Mouse (Mus musculus): ENCODE data around the gene Gria4. TPM values are rescaled to one million over a fixed set of nuclear protein-coding genes. Genes with fewer than 3 reads are reported as not detected.

Gene Gria4
- polyA plus RNA-seq, 1 experiment from 2014 or later, result 1.1 TPM

- WGBS, result 79% methylated on average over 1 of the region's 1 CpGs
- Histone ChIP-seq H3K4me1 (no peaks in the 10 kb centered on the region), H3K36me3 (no peaks in the 10 kb centered on the region), H3K4me2 (no peak overlapping the region), H3K9me3 (no peaks in the 10 kb centered on the region), H3K9ac (no peak overlapping the region), H3K27ac (no peak overlapping the region), H3K4me3 (no peak overlapping the region), H3K27me3 (no peaks in the 10 kb centered on the region)
- no peak for ATAC-seq (ENCODE audit: insufficient number of reproducible peaks, low FRiP score, low TSS enrichment, low read depth)
Measured at GRCm38 (mm10) chr9:4539218-4539617, 256.8 kb downstream of the Gria4 start.

GRCm38 (mm10) chr9:4536514-4537150 lies 259.4 kb downstream of the Gria4 start:
- Histone ChIP-seq H3K4me3 (no peak overlapping the region), H3K4me2 (no peak overlapping the region), H3K9me3 (no peaks in the 10 kb centered on the region), H3K36me3 (no peaks in the 10 kb centered on the region), H3K27me3 (no peaks in the 10 kb centered on the region), H3K4me1 (no peaks in the 10 kb centered on the region), H3K27ac (no peak overlapping the region), H3K9ac (no peak overlapping the region)
- 91% methylated on average over 6 of the region's 6 CpGs for WGBS
- ATAC-seq (ENCODE audit: insufficient number of reproducible peaks, low FRiP score, low TSS enrichment, low read depth), result no peak

DNA sequence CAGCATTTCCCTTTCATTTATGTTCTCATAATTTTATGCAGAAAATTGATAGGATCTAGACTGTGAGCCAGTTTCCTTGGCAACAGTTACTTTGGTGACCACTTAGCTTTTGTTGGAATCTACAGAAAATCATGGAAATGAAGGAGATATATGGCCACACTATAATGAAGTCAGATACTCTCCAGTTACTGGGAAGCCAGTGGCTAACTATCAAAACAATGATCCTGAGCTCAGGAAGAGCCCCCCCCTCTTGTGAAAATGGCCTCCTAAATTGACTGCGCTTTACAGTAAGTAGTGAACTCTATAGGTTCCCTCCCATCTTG lies 281.5 kb downstream of the Gria4 start:
- no peaks in the 10 kb centered on the region for H3K4me1 ChIP-seq
- ATAC-seq (ENCODE audit: insufficient number of reproducible peaks, low FRiP score, low TSS enrichment, low read depth), result no peak
- H3K27ac ChIP-seq, result no peak overlapping the region
- 97% methylated on average over 1 of the region's 1 CpGs for WGBS
- H3K9me3 ChIP-seq, result no peaks in the 10 kb centered on the region
- no peak overlapping the region for H3K4me2 ChIP-seq
- no peak overlapping the region for H3K4me3 ChIP-seq
- H3K9ac ChIP-seq, result no peak overlapping the region
- no peaks in the 10 kb centered on the region for H3K36me3 ChIP-seq
- no peaks in the 10 kb centered on the region for H3K27me3 ChIP-seq

DNA sequence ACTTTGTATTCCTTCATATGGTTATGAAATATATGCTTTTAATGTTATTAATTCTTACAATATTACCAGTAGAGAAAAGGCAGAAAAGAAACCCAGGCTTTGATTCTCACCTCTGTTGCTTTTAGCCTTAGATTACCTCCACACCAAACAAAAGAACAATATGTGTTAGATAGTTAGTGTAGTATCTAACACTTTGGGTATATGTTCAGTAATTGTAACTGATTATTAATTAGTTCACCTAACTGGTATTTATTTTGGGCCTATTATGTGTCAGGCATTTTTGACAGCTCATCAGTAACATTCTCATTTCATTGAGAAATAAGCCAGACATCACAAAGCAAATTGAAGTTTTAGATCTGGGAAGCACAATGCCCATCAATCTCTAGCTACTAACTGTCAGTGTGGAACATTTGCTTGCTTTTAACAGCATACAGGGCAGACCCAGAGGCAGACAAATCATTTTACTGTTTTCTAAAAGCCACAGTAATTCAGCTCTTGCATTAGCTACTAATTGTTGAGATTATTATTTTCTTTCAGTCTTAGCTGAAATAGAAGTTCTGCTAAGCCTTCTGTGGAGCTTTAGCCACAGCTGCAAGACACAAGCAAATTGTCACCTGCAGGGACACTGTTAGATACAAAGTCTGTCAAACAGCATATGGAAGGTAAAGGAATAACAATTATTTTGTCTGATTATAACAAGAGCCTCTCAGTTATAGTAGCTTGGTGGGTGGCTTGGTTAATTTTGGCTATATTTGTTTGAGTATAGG lies 282.1 kb downstream of the Gria4 start:
- H3K9me3 ChIP-seq, result no peaks in the 10 kb centered on the region
- H3K36me3 ChIP-seq, result no peaks in the 10 kb centered on the region
- no peak overlapping the region for H3K4me3 ChIP-seq
- no peaks in the 10 kb centered on the region for H3K27me3 ChIP-seq
- no peak for ATAC-seq (ENCODE audit: insufficient number of reproducible peaks, low FRiP score, low TSS enrichment, low read depth)
- H3K9ac ChIP-seq, result no peak overlapping the region
- H3K4me2 ChIP-seq, result no peak overlapping the region
- H3K27ac ChIP-seq, result no peak overlapping the region
- no peaks in the 10 kb centered on the region for H3K4me1 ChIP-seq

GRCm38 (mm10) chr9:4506086-4506485 lies 289.9 kb downstream of the Gria4 start:
- WGBS, result 86% methylated on average over 3 of the region's 3 CpGs
- Histone ChIP-seq H3K4me3 (no peak overlapping the region), H3K36me3 (no peaks in the 10 kb centered on the region), H3K9ac (no peak overlapping the region), H3K4me1 (no peaks in the 10 kb centered on the region), H3K4me2 (no peak overlapping the region), H3K27ac (no peak overlapping the region), H3K9me3 (no peaks in the 10 kb centered on the region), H3K27me3 (no peaks in the 10 kb centered on the region)
- ATAC-seq (ENCODE audit: insufficient number of reproducible peaks, low FRiP score, low TSS enrichment, low read depth), result no peak

- ATAC-seq (ENCODE audit: insufficient number of reproducible peaks, low FRiP score, low TSS enrichment, low read depth), result no peak
- WGBS, result 11% methylated on average over 1 of the region's 1 CpGs
- no peaks in the 10 kb centered on the region for H3K9me3 ChIP-seq
Measured at GRCm38 (mm10) chr9:4505087-4505486, 290.9 kb downstream of the Gria4 start.

DNA sequence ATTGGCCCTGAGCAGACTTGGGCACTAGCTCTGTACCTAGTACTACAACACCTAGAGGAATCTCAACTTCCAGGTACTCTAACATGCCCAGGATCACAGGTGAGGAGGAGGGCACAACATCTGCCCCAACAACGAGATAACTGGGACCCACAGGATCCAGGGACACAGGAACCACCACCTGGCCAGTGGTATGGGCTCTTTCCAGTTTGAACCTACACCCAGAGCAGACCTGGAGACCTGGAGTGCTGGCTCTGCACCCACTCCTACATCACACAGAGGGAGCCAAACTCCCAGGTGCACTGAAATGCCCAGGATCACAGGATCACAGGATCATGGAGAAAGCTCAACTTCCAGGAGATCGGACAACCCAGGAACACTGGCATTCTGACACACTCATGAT lies 309.6 kb downstream of the Gria4 start:
- H3K4me3 ChIP-seq, result no peak overlapping the region
- ATAC-seq (ENCODE audit: insufficient number of reproducible peaks, low FRiP score, low TSS enrichment, low read depth), result no peak
- H3K9me3 ChIP-seq, result no peaks in the 10 kb centered on the region
- H3K27ac ChIP-seq, result no peak overlapping the region
- WGBS, result 89% methylated on average over 2 of the region's 2 CpGs
- H3K27me3 ChIP-seq, result no peaks in the 10 kb centered on the region
- H3K4me2 ChIP-seq, result no peak overlapping the region
- H3K9ac ChIP-seq, result no peak overlapping the region
- H3K4me1 ChIP-seq, result no peaks in the 10 kb centered on the region
- H3K36me3 ChIP-seq, result no peaks in the 10 kb centered on the region

More at GRCm38 (mm10) chr9:4505087-4505486, 290.9 kb downstream of the Gria4 start:
- Histone ChIP-seq H3K4me1 (no peaks in the 10 kb centered on the region), H3K36me3 (no peaks in the 10 kb centered on the region), H3K4me2 (no peak overlapping the region), H3K27ac (no peak overlapping the region), H3K27me3 (no peaks in the 10 kb centered on the region), H3K4me3 (no peak overlapping the region), H3K9ac (no peak overlapping the region)

DNA sequence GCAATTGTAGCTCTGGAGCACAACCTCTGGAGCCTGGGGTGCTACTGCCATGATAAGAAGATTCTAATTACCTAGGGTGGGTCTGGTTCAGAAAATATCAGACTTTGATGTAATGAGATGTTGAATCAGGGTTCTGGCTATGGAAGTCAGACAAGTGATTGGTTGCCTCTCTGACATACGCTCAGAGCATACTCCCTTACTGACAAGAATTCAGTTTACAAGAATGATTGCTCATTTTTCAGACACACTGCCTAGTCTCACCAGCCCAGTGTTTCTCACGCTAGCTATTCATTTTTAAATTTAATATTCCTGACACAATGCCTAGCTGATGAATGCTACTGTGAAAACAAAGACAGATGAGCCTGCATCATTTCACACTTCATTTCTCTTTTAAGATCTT lies 311.5 kb downstream of the Gria4 start:
- WGBS, result 76% methylated on average over 2 of the region's 2 CpGs
- no peak for ATAC-seq (ENCODE audit: insufficient number of reproducible peaks, low FRiP score, low TSS enrichment, low read depth)
- Histone ChIP-seq H3K9me3 (no peaks in the 10 kb centered on the region), H3K4me1 (no peaks in the 10 kb centered on the region), H3K9ac (no peak overlapping the region), H3K4me3 (no peak overlapping the region), H3K36me3 (no peaks in the 10 kb centered on the region), H3K27ac (no peak overlapping the region), H3K4me2 (no peak overlapping the region), H3K27me3 (no peaks in the 10 kb centered on the region)

- Histone ChIP-seq H3K27ac (no peak overlapping the region), H3K9me3 (no peaks in the 10 kb centered on the region), H3K4me3 (no peak overlapping the region), H3K4me1 (no peaks in the 10 kb centered on the region), H3K9ac (no peak overlapping the region), H3K36me3 (no peaks in the 10 kb centered on the region), H3K27me3 (no peaks in the 10 kb centered on the region), H3K4me2 (no peak overlapping the region)
- 56% methylated on average over 2 of the region's 2 CpGs for WGBS
- no peak for ATAC-seq (ENCODE audit: insufficient number of reproducible peaks, low FRiP score, low TSS enrichment, low read depth)
Measured at GRCm38 (mm10) chr9:4470791-4471190, 325.2 kb downstream of the Gria4 start.

DNA sequence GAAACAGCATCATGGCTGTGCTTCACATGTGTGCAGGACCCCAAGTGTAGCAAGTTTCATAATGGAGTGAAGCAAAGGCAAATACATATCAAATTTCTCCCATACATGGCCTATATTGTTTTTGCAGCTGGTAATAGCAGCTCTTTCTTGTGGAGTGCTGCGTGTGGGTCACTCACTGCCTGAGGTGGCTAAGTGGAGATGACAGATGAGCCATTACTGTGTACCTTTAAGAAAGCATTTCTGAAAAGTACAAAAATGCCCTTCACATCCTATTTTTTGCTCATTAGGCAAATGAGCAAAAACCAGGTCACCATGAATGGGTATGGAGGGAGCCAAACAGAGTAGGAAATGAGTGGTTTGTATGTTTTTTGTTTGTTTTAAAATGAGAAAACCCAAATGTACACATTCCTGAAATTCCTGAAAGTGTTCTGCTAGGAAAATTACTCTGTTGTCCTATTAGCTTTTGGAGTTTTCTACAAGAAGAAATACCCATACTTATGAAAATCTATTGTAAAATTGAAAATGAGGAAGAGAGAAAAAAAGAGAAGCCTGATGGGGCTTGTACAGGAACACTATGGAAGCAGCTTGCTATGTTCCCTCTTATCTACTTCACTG lies 336.5 kb downstream of the Gria4 start:
- Histone ChIP-seq H3K9ac (no peak overlapping the region), H3K27me3 (no peaks in the 10 kb centered on the region), H3K4me2 (no peak overlapping the region), H3K27ac (no peak overlapping the region), H3K36me3 (no peaks in the 10 kb centered on the region), H3K4me3 (no peak overlapping the region), H3K4me1 (no peaks in the 10 kb centered on the region), H3K9me3 (no peaks in the 10 kb centered on the region)
- WGBS, result 63% methylated on average over 1 of the region's 1 CpGs
- ATAC-seq (ENCODE audit: insufficient number of reproducible peaks, low FRiP score, low TSS enrichment, low read depth), result no peak

- no peak overlapping the region for H3K9ac ChIP-seq
- no peaks in the 10 kb centered on the region for H3K27me3 ChIP-seq
- H3K4me3 ChIP-seq, result no peak overlapping the region
- H3K27ac ChIP-seq, result no peak overlapping the region
- no peak overlapping the region for H3K4me2 ChIP-seq
- no peaks in the 10 kb centered on the region for H3K4me1 ChIP-seq
- no peaks in the 10 kb centered on the region for H3K36me3 ChIP-seq
- no peaks in the 10 kb centered on the region for H3K9me3 ChIP-seq
- WGBS, result 86% methylated on average over 1 of the region's 1 CpGs
- no peak for ATAC-seq (ENCODE audit: insufficient number of reproducible peaks, low FRiP score, low TSS enrichment, low read depth)
Measured at GRCm38 (mm10) chr9:4458193-4458592, 337.8 kb downstream of the Gria4 start.

- no peaks in the 10 kb centered on the region for H3K9me3 ChIP-seq
- H3K27ac ChIP-seq, result no peak overlapping the region
- no peak overlapping the region for H3K4me2 ChIP-seq
- H3K4me3 ChIP-seq, result no peak overlapping the region
- no peak overlapping the region for H3K9ac ChIP-seq
- WGBS, result 79% methylated on average over 1 of the region's 1 CpGs
- no peaks in the 10 kb centered on the region for H3K36me3 ChIP-seq
- ATAC-seq (ENCODE audit: insufficient number of reproducible peaks, low FRiP score, low TSS enrichment, low read depth), result no peak
- H3K4me1 ChIP-seq, result no peaks in the 10 kb centered on the region
- no peaks in the 10 kb centered on the region for H3K27me3 ChIP-seq
Measured at GRCm38 (mm10) chr9:4457644-4458043, 338.4 kb downstream of the Gria4 start.

Data from limb, embryonic 15.5 days (tissue).